Mouse (Mus musculus): ENCODE results near the gene Dpf2. TPM values are rescaled to one million over a fixed set of nuclear protein-coding genes. Genes with fewer than 3 reads are reported as not detected.
"Not testable (repeated sequence)": the region's sequence is repeated elsewhere in the genome, so short reads cannot be mapped to it uniquely, and the experiment has no call there.

Gene Dpf2
- polyA plus RNA-seq, 1 experiment = not detected

DNA sequence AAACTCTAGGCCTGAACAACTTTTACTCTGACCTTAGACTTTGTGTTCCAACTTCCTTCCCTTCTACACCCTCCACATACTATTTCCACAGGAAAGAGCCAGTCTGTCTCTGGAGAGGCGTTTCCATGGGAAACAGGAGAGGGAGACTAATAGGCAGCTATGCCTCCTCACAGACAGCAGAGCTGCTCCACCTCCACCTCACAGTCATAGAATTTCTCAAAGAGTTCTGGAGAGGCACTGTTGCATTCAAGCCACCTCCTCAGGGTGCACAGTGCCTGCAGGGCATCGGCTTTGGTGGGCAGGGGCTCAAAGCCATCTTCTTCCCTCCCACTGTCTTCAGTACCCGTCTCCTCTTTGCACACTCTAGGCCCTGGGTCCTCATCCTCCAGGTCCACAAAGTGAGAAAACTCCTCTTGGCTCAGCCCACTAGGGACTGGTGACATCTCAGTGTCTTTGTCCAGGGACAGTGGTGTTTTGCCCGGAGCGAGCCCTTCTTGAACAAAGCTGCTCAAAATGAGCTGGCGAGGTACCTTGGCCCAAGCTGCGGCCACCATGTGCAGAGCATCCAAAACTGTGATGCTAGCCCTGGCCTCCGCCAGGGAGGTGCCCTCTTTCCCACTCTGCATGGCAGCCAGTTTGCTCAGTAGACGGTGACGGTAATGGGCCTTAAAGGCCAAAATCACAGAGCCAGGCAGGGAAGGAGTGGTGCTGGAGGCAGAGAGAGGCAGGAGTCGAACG lies 21.1 kb downstream of the Dpf2 start:
- Histone ChIP-seq H3K4me1 (ENCODE audit: control insufficient read depth, insufficient read depth, low read length) (peaks cover 21% of the 10 kb centered on the region), H3K27ac (ENCODE audit: insufficient read depth, low read depth, low read length) (no peak overlapping the region), H3K4me3 (ENCODE audit: insufficient read depth, low read depth, low read length) (no peak overlapping the region)
- 87% methylated on average over 12 of the region's 12 CpGs for WGBS
- TF ChIP-seq POLR2A (IDR thresholded peaks at IDR 0.05; ENCODE audit: insufficient read depth, low read depth, low read length) (no peak), CTCF (IDR thresholded peaks at IDR 0.05; ENCODE audit: insufficient read depth, low read depth, low read length) (no peak)

GRCm38 (mm10) chr19:5889211-5889610 lies 23.6 kb downstream of the Dpf2 start:
- no peak for TF ChIP-seq CTCF (IDR thresholded peaks at IDR 0.05; ENCODE audit: insufficient read depth, low read depth, low read length)
- TF ChIP-seq POLR2A (IDR thresholded peaks at IDR 0.05; ENCODE audit: insufficient read depth, low read depth, low read length) = no peak
- WGBS = 71% methylated on average over 4 of the region's 4 CpGs
- Histone ChIP-seq H3K4me3 (ENCODE audit: insufficient read depth, low read depth, low read length) (no peak overlapping the region), H3K27ac (ENCODE audit: insufficient read depth, low read depth, low read length) (no peak overlapping the region), H3K4me1 (ENCODE audit: control insufficient read depth, insufficient read depth, low read length) (peaks cover 21% of the 10 kb centered on the region)

DNA sequence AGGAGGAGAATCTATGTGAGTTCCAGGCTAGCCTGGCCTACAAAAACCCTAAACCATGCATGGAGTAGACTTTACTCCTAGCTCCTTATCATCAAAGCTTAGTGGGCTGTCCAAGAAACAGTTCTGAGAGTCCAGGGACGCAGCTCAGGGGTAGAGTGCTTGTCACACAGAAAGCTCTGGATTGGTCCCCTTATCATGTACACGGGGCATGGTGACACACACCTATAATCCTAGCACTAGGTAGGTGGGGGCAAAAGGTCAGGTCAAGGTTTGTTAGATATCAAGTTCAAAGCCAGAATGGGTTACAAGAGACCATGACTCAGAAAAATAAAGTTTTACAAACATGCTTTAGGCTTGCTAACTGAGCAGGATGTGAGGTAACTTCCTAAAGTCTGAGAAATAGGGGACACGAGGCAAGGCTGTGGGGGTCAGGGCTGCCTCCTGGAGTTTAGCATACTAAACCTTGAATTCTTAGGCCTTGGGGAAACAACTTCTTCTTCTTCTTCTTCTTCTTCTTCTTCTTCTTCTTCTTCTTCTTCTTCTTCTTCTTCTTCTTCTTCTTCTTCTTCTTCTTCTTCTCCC lies 25.5 kb downstream of the Dpf2 start:
- H3K4me1 ChIP-seq (ENCODE audit: control insufficient read depth, insufficient read depth, low read length) = peaks cover 8% of the 10 kb centered on the region
- TF ChIP-seq POLR2A (IDR thresholded peaks at IDR 0.05; ENCODE audit: insufficient read depth, low read depth, low read length) = no peak
- TF ChIP-seq CTCF (IDR thresholded peaks at IDR 0.05; ENCODE audit: insufficient read depth, low read depth, low read length) = no peak
- H3K27ac ChIP-seq (ENCODE audit: insufficient read depth, low read depth, low read length) = no peak overlapping the region
- no peak overlapping the region for H3K4me3 ChIP-seq (ENCODE audit: insufficient read depth, low read depth, low read length)
- 84% methylated on average over 3 of the region's 3 CpGs for WGBS

DNA sequence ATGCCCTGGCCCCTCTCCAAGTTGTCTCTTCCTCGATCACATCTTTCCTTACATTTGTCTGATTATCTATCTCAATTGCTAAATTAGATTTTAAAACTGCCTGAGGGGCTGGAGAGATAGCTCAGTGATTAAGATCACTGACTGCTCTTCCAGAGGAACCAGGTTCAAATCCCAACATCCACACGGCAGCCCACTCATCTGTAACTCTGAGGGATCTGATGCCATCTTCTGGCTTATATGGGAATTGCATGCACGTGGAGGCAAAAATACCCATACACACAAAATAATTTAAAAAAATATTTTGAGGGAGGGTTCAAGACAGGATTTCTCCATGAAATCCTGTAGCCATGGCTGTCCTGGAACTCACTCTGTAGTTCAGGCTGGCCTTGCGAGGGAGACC lies 27.0 kb downstream of the Dpf2 start:
- WGBS = 53% methylated on average over 4 of the region's 4 CpGs
- Histone ChIP-seq H3K4me1 (ENCODE audit: control insufficient read depth, insufficient read depth, low read length) (no peaks in the 10 kb centered on the region), H3K4me3 (ENCODE audit: insufficient read depth, low read depth, low read length) (no peak overlapping the region), H3K27ac (ENCODE audit: insufficient read depth, low read depth, low read length) (no peak overlapping the region)
- TF ChIP-seq CTCF (IDR thresholded peaks at IDR 0.05; ENCODE audit: insufficient read depth, low read depth, low read length) (no peak), POLR2A (IDR thresholded peaks at IDR 0.05; ENCODE audit: insufficient read depth, low read depth, low read length) (no peak)

DNA sequence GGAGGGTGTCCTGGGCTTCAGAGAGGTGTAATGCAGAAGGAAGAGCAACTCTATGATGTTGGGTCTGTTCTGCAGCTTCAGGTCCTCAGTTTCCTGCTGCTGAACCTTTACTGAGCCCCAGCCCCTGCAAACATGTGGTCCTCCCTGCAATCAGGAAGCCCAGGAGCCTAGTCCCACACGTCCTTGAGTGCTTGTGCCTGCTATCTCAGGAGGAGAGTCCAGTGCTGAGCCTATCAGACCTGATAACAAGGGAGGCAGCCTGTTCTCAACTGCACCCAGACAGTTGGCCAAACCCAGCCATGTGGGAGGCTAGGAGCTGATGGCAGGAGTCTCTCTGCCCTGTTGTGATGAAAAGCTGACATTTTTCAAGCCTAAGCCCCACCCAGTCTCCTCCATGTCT lies 28.9 kb downstream of the Dpf2 start:
- peaks cover 2% of the 10 kb centered on the region for H3K4me1 ChIP-seq (ENCODE audit: control insufficient read depth, insufficient read depth, low read length)
- TF ChIP-seq CTCF (IDR thresholded peaks at IDR 0.05; ENCODE audit: insufficient read depth, low read depth, low read length) = no peak
- H3K27ac ChIP-seq (ENCODE audit: insufficient read depth, low read depth, low read length) = no peak overlapping the region
- H3K4me3 ChIP-seq (ENCODE audit: insufficient read depth, low read depth, low read length) = no peak overlapping the region
- WGBS = 86% methylated on average over 1 of the region's 1 CpGs

GRCm38 (mm10) chr19:5882079-5882478 lies 30.7 kb downstream of the Dpf2 start:
- H3K27ac ChIP-seq (ENCODE audit: insufficient read depth, low read depth, low read length); H3K4me3 ChIP-seq (ENCODE audit: insufficient read depth, low read depth, low read length): not testable (repeated sequence)
- H3K4me1 ChIP-seq (ENCODE audit: control insufficient read depth, insufficient read depth, low read length) = peaks cover 20% of the 10 kb centered on the region
- 58% methylated on average over 5 of the region's 5 CpGs for WGBS

DNA sequence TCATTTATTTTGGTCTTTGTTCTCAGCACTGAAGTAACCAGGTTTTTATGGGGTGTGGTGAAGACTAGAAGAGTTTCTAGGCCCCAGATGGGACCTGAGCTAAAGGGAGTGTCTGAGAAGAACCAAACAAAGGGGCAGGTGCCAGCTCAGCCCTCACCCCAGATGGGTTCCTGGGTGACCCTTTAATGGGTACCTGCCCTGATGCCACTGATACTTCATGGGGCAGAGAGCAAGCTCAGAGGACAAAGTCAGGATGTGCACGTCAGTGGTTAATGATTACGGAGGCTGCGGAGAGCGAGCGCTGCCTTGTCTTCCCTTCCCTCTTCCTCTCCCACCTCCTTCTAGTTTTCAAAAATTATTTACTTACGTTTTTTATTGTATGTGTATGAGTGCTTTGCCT lies 31.7 kb downstream of the Dpf2 start:
- no peak for TF ChIP-seq CTCF (IDR thresholded peaks at IDR 0.05; ENCODE audit: insufficient read depth, low read depth, low read length)
- TF ChIP-seq POLR2A (IDR thresholded peaks at IDR 0.05; ENCODE audit: insufficient read depth, low read depth, low read length) = no peak
- Histone ChIP-seq H3K4me1 (ENCODE audit: control insufficient read depth, insufficient read depth, low read length) (peaks cover 21% of the 10 kb centered on the region), H3K27ac (ENCODE audit: insufficient read depth, low read depth, low read length) (no peak overlapping the region), H3K4me3 (ENCODE audit: insufficient read depth, low read depth, low read length) (no peak overlapping the region)
- 94% methylated on average over 6 of the region's 6 CpGs for WGBS

DNA sequence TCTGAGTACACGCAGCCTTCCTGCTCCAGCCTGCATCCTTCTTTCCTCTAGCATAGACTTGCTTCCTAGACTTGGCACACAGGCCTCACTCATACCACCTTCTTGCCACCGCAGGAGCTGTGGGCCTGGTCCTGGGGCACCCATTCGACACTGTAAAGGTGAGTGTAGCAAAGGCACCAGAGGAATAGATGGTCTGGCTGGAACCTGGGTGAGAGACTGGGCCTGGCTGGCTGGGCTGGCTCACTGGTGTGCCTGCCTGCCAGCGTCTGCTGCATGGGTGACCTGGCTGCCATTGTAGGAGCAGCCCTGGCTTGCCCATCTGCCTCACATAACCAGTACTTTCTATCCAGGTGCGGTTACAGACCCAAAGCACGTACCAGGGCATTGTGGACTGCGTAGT lies 33.1 kb downstream of the Dpf2 start:
- peaks cover 25% of the 10 kb centered on the region for H3K4me1 ChIP-seq (ENCODE audit: control insufficient read depth, insufficient read depth, low read length)
- no peak overlapping the region for H3K4me3 ChIP-seq (ENCODE audit: insufficient read depth, low read depth, low read length)
- TF ChIP-seq CTCF (IDR thresholded peaks at IDR 0.05; ENCODE audit: insufficient read depth, low read depth, low read length) (no peak), POLR2A (IDR thresholded peaks at IDR 0.05; ENCODE audit: insufficient read depth, low read depth, low read length) (no peak)
- no peak overlapping the region for H3K27ac ChIP-seq (ENCODE audit: insufficient read depth, low read depth, low read length)
- 94% methylated on average over 7 of the region's 7 CpGs for WGBS

DNA sequence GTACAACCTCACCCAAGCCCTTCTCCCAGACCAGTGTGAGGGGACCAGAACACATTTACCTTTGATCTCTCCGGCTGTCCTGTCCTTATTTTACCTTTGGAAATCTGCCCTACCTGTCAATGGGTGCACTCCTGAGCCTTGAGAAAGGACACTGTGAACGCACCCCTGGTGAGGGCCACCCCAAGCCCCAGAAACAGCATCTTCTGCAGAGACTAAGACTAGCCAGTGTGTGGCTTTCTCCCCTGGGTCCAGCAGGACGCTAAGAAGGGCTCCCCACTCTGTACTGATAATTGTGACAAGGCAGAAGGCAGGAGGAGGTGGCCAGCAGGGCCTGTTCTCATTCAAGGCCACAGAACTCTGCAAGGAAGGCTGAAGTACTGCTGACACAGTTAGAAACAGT lies 33.9 kb downstream of the Dpf2 start:
- peak overlapping the region; percentile 81 for H3K27ac ChIP-seq (ENCODE audit: insufficient read depth, low read depth, low read length)
- no peak overlapping the region for H3K4me3 ChIP-seq (ENCODE audit: insufficient read depth, low read depth, low read length)
- TF ChIP-seq CTCF (IDR thresholded peaks at IDR 0.05; ENCODE audit: insufficient read depth, low read depth, low read length) = no peak
- no peak for TF ChIP-seq POLR2A (IDR thresholded peaks at IDR 0.05; ENCODE audit: insufficient read depth, low read depth, low read length)
- H3K4me1 ChIP-seq (ENCODE audit: control insufficient read depth, insufficient read depth, low read length) = peaks cover 27% of the 10 kb centered on the region
- WGBS = 82% methylated on average over 3 of the region's 3 CpGs

Data from olfactory bulb, adult 2 months (tissue).